11 mouse cellular contexts compared by ENCODE assay signal in genomic region chr10:86310527-86310926, GRCm38 (mm10). TPM values are rescaled to one million over a fixed set of nuclear protein-coding genes. Genes with fewer than 3 reads are reported as not detected.
DNase-seq lines count a peak whose midpoint lies in the region; ATAC-seq and TF ChIP-seq lines count a peak whose summit lies in the region.
"Had no signal": no experiment of that assay in that cellular context is flagged by ENCODE, and none has a peak within 500 bp of the region (broad histone marks: within the 10 kb centered on the region; RNA-seq: fewer than 3 reads in every experiment).

No protein-coding gene starts in this region.

- H3K4me1 ChIP-seq in lung, postnatal 0 days (ENCODE audit: insufficient read depth, low read depth, low read length) = 0 out of 2 replicates have a peak, but pooled peaks cover 5% of the 10 kb centered on the region
- H3K4me1 ChIP-seq in forebrain, embryonic 13.5 days = peaks cover 3% of the 10 kb centered on the region; the same call in 1 of the 2 replicates

- no peak overlapping the region for H3K4me3 ChIP-seq in lung, postnatal 0 days (ENCODE audit: low read depth, low read length)
- no peak overlapping the region for H3K4me3 ChIP-seq in forebrain, embryonic 13.5 days

- no peak overlapping the region for H3K9ac ChIP-seq in lung, postnatal 0 days (replicated peaks; ENCODE audit: low read depth)
- H3K9ac ChIP-seq in forebrain, embryonic 13.5 days = no peak overlapping the region
- H3K9ac ChIP-seq: hindbrain, embryonic 14.5 days had no signal

- 22% methylated on average over 6 of the region's 6 CpGs for WGBS in lung, postnatal 0 days
- WGBS in forebrain, embryonic 13.5 days = 86% methylated on average over 6 of the region's 6 CpGs

- no peaks in the 10 kb centered on the region for H3K27me3 ChIP-seq in lung, postnatal 0 days (replicated peaks; ENCODE audit: insufficient read depth, low read length)
- no peaks in the 10 kb centered on the region for H3K27me3 ChIP-seq in forebrain, embryonic 13.5 days

- intact Hi-C loops in heart, postnatal 36 days (cut with DNase I) = no loop called here

- peak overlapping the region; percentile 47; the same call in 1 of the 2 replicates for H3K27ac ChIP-seq in lung, postnatal 0 days (ENCODE audit: low read length)
- no peak overlapping the region for H3K27ac ChIP-seq in forebrain, embryonic 13.5 days
- H3K27ac ChIP-seq: hindbrain, embryonic 14.5 days had no signal

- no peak overlapping the region for H3K4me2 ChIP-seq in lung, postnatal 0 days (replicated peaks; ENCODE audit: low read depth, low read length)
- no peak overlapping the region for H3K4me2 ChIP-seq in forebrain, embryonic 13.5 days
- H3K4me2 ChIP-seq: hindbrain, embryonic 14.5 days had no signal

- ATAC-seq in lung, postnatal 0 days = peak; percentile 88
- no peak for ATAC-seq in forebrain, embryonic 13.5 days

- H3K9me3 ChIP-seq in lung, postnatal 0 days (ENCODE audit: low read length) = no peaks in the 10 kb centered on the region
- no peaks in the 10 kb centered on the region for H3K9me3 ChIP-seq in forebrain, embryonic 13.5 days (replicated peaks)

- H3K36me3 ChIP-seq in lung, postnatal 0 days (ENCODE audit: insufficient read depth, low read length) = peaks cover 16% of the 10 kb centered on the region; the same call in 1 of the 2 replicates
- H3K36me3 ChIP-seq in forebrain, embryonic 13.5 days (ENCODE audit: poor library complexity, severe bottlenecking) = no peaks in the 10 kb centered on the region

- TF ChIP-seq CTCF in lung, postnatal 0 days (IDR thresholded peaks at IDR 0.05) = no peak

- TF ChIP-seq EP300 in lung, postnatal 0 days (IDR thresholded peaks at IDR 0.05) = no peak

- DNase-seq in heart, adult 9 months (ENCODE audit: low spot score in 2 of 2) = peak; percentile 60 to 62
- DNase-seq in heart, postnatal 36 days = no peak
- peak; percentile 62 for DNase-seq in Muller cell, postnatal 12 days (ENCODE audit: inconsistent ontology term)
- peak; percentile 39 for DNase-seq in fat pad, adult 2 months (ENCODE audit: extremely low read depth, low read depth, low spot score)
- peak; percentile 95 for DNase-seq in lung, postnatal 0 days (ENCODE audit: low spot score)
- no peak for DNase-seq in left cerebral cortex, adult 9 months (ENCODE audit: low spot score in 2 of 2)
- DNase-seq in thymus, postnatal 14 days = no peak
- DNase-seq: liver; spleen, adult 18-20 months had no signal

RNA-seq across cellular contexts. Expression of gene Timp3, which starts 10.4 kb away (rescaled TPM):
- total RNA-seq in heart, postnatal 36 days (2021) = 100 to 1,000 TPM; 165 to 209 TPM
- polyA plus RNA-seq in lung, postnatal 0 days (2015; fragmentation: Nextera tagmentation; extraction: Ambion mirVana) = 207 and 208 TPM in 2 replicates
- 13.3 and 13.6 TPM in 2 replicates for polyA plus RNA-seq in forebrain, embryonic 13.5 days (2015; fragmentation: Nextera tagmentation; extraction: Ambion mirVana)

Comparison
In these comparisons a context has a peak if more than half of its experiments do, and no peak if none do; other contexts are left out.
1. DNase-seq: peak in heart, adult 9 months (2 of 2), Muller cell, postnatal 12 days (single experiment), fat pad, adult 2 months (single experiment) and lung, postnatal 0 days (single experiment); none in heart, postnatal 36 days (0 of 2), left cerebral cortex, adult 9 months (0 of 2) and thymus, postnatal 14 days (single experiment).
2. RNA of gene Timp3, which starts 10.4 kb away (polyA plus RNA-seq): 207 to 208 TPM in lung, postnatal 0 days; 13.3 to 13.6 TPM in forebrain, embryonic 13.5 days; every median in the first group is over 10 times any median in the second.